Mouse (Mus musculus) stomach, embryonic 14.5 days (tissue): ENCODE data around the gene Slc35f4. TPM values are rescaled to one million over a fixed set of nuclear protein-coding genes. Genes with fewer than 3 reads are reported as not detected.

Source experiments
- ATAC-seq: fragments of 200-750 bp; cut with Nextera tagmentation; 2 replicates; pipeline ENCODE4 v1.8.0; 2017; ENCODE audit warnings: low read depth, moderate TSS enrichment; ENCODE audit not compliant: insufficient number of reproducible peaks, insufficient read depth, low FRiP score
- H3K27ac ChIP-seq: fragments of 300-500 bp; sonication (generic); 2 replicates; pipeline ENCODE4 v1.5.1; 2014; ENCODE audit warnings: mild to moderate bottlenecking, low read length, moderate library complexity, mixed read lengths
- H3K27me3 ChIP-seq: fragments of 300-500 bp; sonication (generic); 2 replicates; pipeline ENCODE4 v1.6.1; 2014; ENCODE audit warnings: low read length, control low read depth, mixed read lengths; ENCODE audit not compliant: control insufficient read depth, insufficient read depth
- H3K36me3 ChIP-seq: fragments of 300-500 bp; sonication (generic); 2 replicates; pipeline ENCODE4 v1.6.1; 2014; ENCODE audit warnings: mild to moderate bottlenecking, control low read depth, low read length, moderate library complexity, mixed read lengths; ENCODE audit not compliant: control insufficient read depth, insufficient read depth
- H3K4me1 ChIP-seq: fragments of 300-500 bp; sonication (generic); 2 replicates; pipeline ENCODE4 v1.6.1; 2014; ENCODE audit warnings: low read length, control low read depth, mixed read lengths; ENCODE audit not compliant: control insufficient read depth, insufficient read depth
- H3K4me2 ChIP-seq: fragments of 300-500 bp; sonication (generic); replicated peaks from 2 replicates; pipeline ENCODE4 v1.6.1; 2014; ENCODE audit warnings: low read depth, low read length, control low read depth
- H3K4me3 ChIP-seq: fragments of 300-500 bp; sonication (generic); 2 replicates; pipeline ENCODE4 v1.5.1; 2014; ENCODE audit warnings: low read depth, low read length, control low read depth
- H3K9ac ChIP-seq: fragments of 300-500 bp; sonication (generic); replicated peaks from 2 replicates; pipeline ENCODE4 v1.6.1; 2014; ENCODE audit warnings: low read depth, mild to moderate bottlenecking, control low read depth, low read length, moderate library complexity, mixed read lengths
- H3K9me3 ChIP-seq: fragments of 300-500 bp; sonication (generic); 2 replicates; pipeline ENCODE4 v1.6.1; 2016; ENCODE audit warnings: low read depth, low read length, control low read depth; ENCODE audit not compliant: control insufficient read depth
- WGBS: fragments of 180-500 bp; shearing (Covaris S2); extraction: QIAGEN DNeasy Blood & Tissue Kit; methylation state at CpG from one replicate; pipeline ENCODE4 v1.1.7; 2014; 5-methylcytosine and 5-hydroxymethylcytosine counted together
- polyA plus RNA-seq: library from polyadenylated mRNA; unstranded; fragments of >200 nt; fragmentation: Nextera tagmentation; extraction: Ambion mirVana; gene quantifications from 2 replicates; pipeline ENCODE4 v1.2.1, GENCODE M21; 2014

Gene Slc35f4
- polyA plus RNA-seq, 1 experiment from 2014 or later = 0.33 TPM

GRCm38 (mm10) chr14:49495192-49495591 is 30.7 kb downstream of the Slc35f4 start:
- Histone ChIP-seq H3K36me3 (no peaks in the 10 kb centered on the region), H3K27me3 (no peaks in the 10 kb centered on the region), H3K9me3 (no peaks in the 10 kb centered on the region), H3K4me1 (no peaks in the 10 kb centered on the region), H3K4me3 (no peak overlapping the region), H3K9ac (no peak overlapping the region), H3K27ac (no peak overlapping the region), H3K4me2 (no peak overlapping the region)
- ATAC-seq = no peak
- 83% methylated on average over 1 of the region's 1 CpGs for WGBS

- Histone ChIP-seq H3K4me2 (no peak overlapping the region), H3K4me3 (no peak overlapping the region), H3K9ac (no peak overlapping the region), H3K27me3 (no peaks in the 10 kb centered on the region), H3K4me1 (no peaks in the 10 kb centered on the region), H3K9me3 (no peaks in the 10 kb centered on the region), H3K27ac (no peak overlapping the region), H3K36me3 (no peaks in the 10 kb centered on the region)
- ATAC-seq = no peak
- WGBS = 63% methylated on average over 1 of the region's 1 CpGs
These were observed 32.1 kb downstream of the Slc35f4 start for GRCm38 (mm10) chr14:49493793-49494192.

GRCm38 (mm10) chr14:49492506-49492905 is 33.3 kb downstream of the Slc35f4 start:
- 83% methylated on average over 3 of the region's 3 CpGs for WGBS
- Histone ChIP-seq H3K9ac (no peak overlapping the region), H3K36me3 (no peaks in the 10 kb centered on the region), H3K27me3 (no peaks in the 10 kb centered on the region), H3K4me3 (no peak overlapping the region), H3K27ac (no peak overlapping the region), H3K4me1 (no peaks in the 10 kb centered on the region), H3K9me3 (no peaks in the 10 kb centered on the region), H3K4me2 (no peak overlapping the region)
- ATAC-seq = no peak

GRCm38 (mm10) chr14:49476602-49477001 is 49.2 kb downstream of the Slc35f4 start:
- 70% methylated on average over 2 of the region's 2 CpGs for WGBS

GRCm38 (mm10) chr14:49461761-49462160 is 64.1 kb downstream of the Slc35f4 start:
- H3K27ac ChIP-seq = no peak overlapping the region
- no peak overlapping the region for H3K4me3 ChIP-seq
- no peak overlapping the region for H3K9ac ChIP-seq
- 66% methylated on average over 2 of the region's 2 CpGs for WGBS
- no peaks in the 10 kb centered on the region for H3K36me3 ChIP-seq
- no peak overlapping the region for H3K4me2 ChIP-seq
- H3K27me3 ChIP-seq = no peaks in the 10 kb centered on the region
- no peak for ATAC-seq
- no peaks in the 10 kb centered on the region for H3K9me3 ChIP-seq
- H3K4me1 ChIP-seq = no peaks in the 10 kb centered on the region

More at GRCm38 (mm10) chr14:49476602-49477001, 49.2 kb downstream of the Slc35f4 start:
- Histone ChIP-seq H3K36me3 (no peaks in the 10 kb centered on the region), H3K27me3 (no peaks in the 10 kb centered on the region), H3K4me1 (no peaks in the 10 kb centered on the region), H3K4me3 (no peak overlapping the region), H3K4me2 (no peak overlapping the region), H3K9ac (no peak overlapping the region), H3K9me3 (no peaks in the 10 kb centered on the region), H3K27ac (no peak overlapping the region)
- no peak for ATAC-seq

- Histone ChIP-seq H3K4me2 (no peak overlapping the region), H3K4me3 (no peak overlapping the region), H3K27ac (no peak overlapping the region), H3K27me3 (no peaks in the 10 kb centered on the region), H3K9me3 (no peaks in the 10 kb centered on the region), H3K4me1 (no peaks in the 10 kb centered on the region), H3K9ac (no peak overlapping the region), H3K36me3 (no peaks in the 10 kb centered on the region)
- WGBS = 74% methylated on average over 3 of the region's 3 CpGs
- ATAC-seq = no peak
These were observed 65.0 kb downstream of the Slc35f4 start for GRCm38 (mm10) chr14:49460799-49461198.

- H3K9me3 ChIP-seq = no peaks in the 10 kb centered on the region
- no peak overlapping the region for H3K27ac ChIP-seq
- no peak for ATAC-seq
- 78% methylated on average over 6 of the region's 6 CpGs for WGBS
- H3K9ac ChIP-seq = no peak overlapping the region
- H3K4me2 ChIP-seq = no peak overlapping the region
- no peaks in the 10 kb centered on the region for H3K27me3 ChIP-seq
- H3K36me3 ChIP-seq = no peaks in the 10 kb centered on the region
- H3K4me3 ChIP-seq = no peak overlapping the region
- H3K4me1 ChIP-seq = no peaks in the 10 kb centered on the region
These were observed 71.4 kb downstream of the Slc35f4 start for GRCm38 (mm10) chr14:49454283-49454914.

GRCm38 (mm10) chr14:49453782-49454181 is 72.1 kb downstream of the Slc35f4 start:
- 47% methylated on average over 3 of the region's 3 CpGs for WGBS
- Histone ChIP-seq H3K9ac (no peak overlapping the region), H3K27ac (no peak overlapping the region), H3K9me3 (no peaks in the 10 kb centered on the region), H3K4me2 (no peak overlapping the region), H3K27me3 (no peaks in the 10 kb centered on the region), H3K4me3 (no peak overlapping the region), H3K36me3 (no peaks in the 10 kb centered on the region), H3K4me1 (no peaks in the 10 kb centered on the region)
- no peak for ATAC-seq

GRCm38 (mm10) chr14:49447669-49448068 is 78.2 kb downstream of the Slc35f4 start:
- H3K4me1 ChIP-seq = no peaks in the 10 kb centered on the region
- no peaks in the 10 kb centered on the region for H3K27me3 ChIP-seq
- ATAC-seq = no peak
- no peak overlapping the region for H3K27ac ChIP-seq
- no peak overlapping the region for H3K4me2 ChIP-seq
- H3K4me3 ChIP-seq = no peak overlapping the region
- 34% methylated on average over 7 of the region's 7 CpGs for WGBS
- H3K9ac ChIP-seq = no peak overlapping the region
- no peaks in the 10 kb centered on the region for H3K36me3 ChIP-seq
- H3K9me3 ChIP-seq = no peaks in the 10 kb centered on the region
